Mouse (Mus musculus) liver, postnatal 0 days (tissue): ENCODE data around the gene Dab1.

Experiments
- CTCF ChIP-seq: sonication (generic); IDR thresholded peaks from 2 replicates; pipeline ENCODE4 v1.5.1; 2016; ENCODE audit warnings: antibody characterized with exemption, low read depth
- EP300 ChIP-seq: IDR thresholded peaks from 2 replicates; pipeline ENCODE4 v1.6.1; 2016; ENCODE audit warnings: antibody characterized with exemption, low read depth, mild to moderate bottlenecking

DNA sequence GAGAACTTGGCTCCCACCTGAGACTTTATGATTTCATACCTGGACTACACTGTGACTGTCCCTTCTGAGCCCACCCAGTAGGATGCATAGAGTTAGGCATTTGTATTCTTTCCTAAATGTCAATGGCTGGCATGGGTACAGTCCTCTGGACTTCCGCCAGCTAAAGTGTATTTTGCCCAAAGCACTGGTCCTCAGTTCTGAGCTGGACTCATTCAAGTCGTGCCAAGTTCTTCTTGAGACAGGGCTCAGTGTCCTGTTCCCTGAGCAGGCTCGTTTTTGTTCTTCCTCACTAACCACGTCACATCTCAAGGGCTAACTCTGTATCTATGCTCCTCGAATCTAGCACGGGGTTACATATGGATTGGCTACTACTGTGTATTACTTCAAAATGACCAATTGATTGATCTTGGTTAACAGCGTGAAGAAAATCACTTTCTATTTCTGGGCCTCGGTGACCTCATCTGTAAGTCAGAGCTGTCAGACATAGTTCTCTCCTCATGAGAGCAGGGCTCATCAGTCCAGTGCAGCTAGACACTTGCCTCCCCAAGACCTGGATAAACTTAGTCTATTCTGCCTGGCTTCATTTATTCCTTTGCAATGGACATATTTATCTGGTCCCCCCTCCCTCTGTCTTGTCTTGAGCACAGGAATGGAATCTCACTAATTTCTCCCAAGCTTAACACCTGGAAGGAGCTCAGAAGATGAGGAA lies 1023.8 kb downstream of the Dab1 start:
- TF ChIP-seq CTCF (no peak), EP300 (no peak)
